Mouse (Mus musculus) cerebellum, adult 9-11 months (tissue): ENCODE data around the gene Minar1.

ENCODE experiments used
- DNase-seq: peaks from one replicate; pipeline ENCODE4 v3.0.0; 2022

Minar1 gene

GRCm38 (mm10) chr9:89623006-89623760 is at the start of gene Minar1:
TSS of gene Minar1 (minus strand) at chr9:89623125.
- DNase-seq, result peak; percentile 51

GRCm38 (mm10) chr9:89669878-89670277 is 47.0 kb upstream of the Minar1 start:
- no peak for DNase-seq

- DNase-seq, result no peak
These were observed 44.5 kb upstream of the Minar1 start for GRCm38 (mm10) chr9:89667306-89667942.

- no peak for DNase-seq
These were observed 28.0 kb upstream of the Minar1 start for GRCm38 (mm10) chr9:89650913-89651312.

- no peak for DNase-seq
These were observed 14.5 kb upstream of the Minar1 start for GRCm38 (mm10) chr9:89637453-89637852.

- peak; percentile 38 for DNase-seq
These were observed 474 bp downstream of the Minar1 start for GRCm38 (mm10) chr9:89622296-89623005.

- peak; percentile 82 for DNase-seq
These were observed 1.2 kb downstream of the Minar1 start for GRCm38 (mm10) chr9:89621750-89622149.

- no peak for DNase-seq
These were observed 2.6 kb downstream of the Minar1 start for GRCm38 (mm10) chr9:89620347-89620746.

GRCm38 (mm10) chr9:89616946-89617345 is 6.0 kb downstream of the Minar1 start:
- DNase-seq, result no peak

GRCm38 (mm10) chr9:89610592-89610991 is 12.3 kb downstream of the Minar1 start:
- no peak for DNase-seq

- DNase-seq, result no peak
These were observed 15.6 kb downstream of the Minar1 start for GRCm38 (mm10) chr9:89607321-89607720.

GRCm38 (mm10) chr9:89606256-89606655 is 16.7 kb downstream of the Minar1 start:
- DNase-seq, result peak; percentile 67

GRCm38 (mm10) chr9:89601891-89602290 is 21.0 kb downstream of the Minar1 start:
- peak; percentile 70 for DNase-seq

- peak; percentile 89 for DNase-seq
These were observed 22.2 kb downstream of the Minar1 start for GRCm38 (mm10) chr9:89600677-89601076.

- no peak for DNase-seq
These were observed 25.9 kb downstream of the Minar1 start for GRCm38 (mm10) chr9:89597071-89597470.

GRCm38 (mm10) chr9:89596392-89596791 is 26.5 kb downstream of the Minar1 start:
- no peak for DNase-seq

GRCm38 (mm10) chr9:89592391-89592790 is 30.5 kb downstream of the Minar1 start:
- DNase-seq, result no peak

GRCm38 (mm10) chr9:89578422-89578821 is 44.5 kb downstream of the Minar1 start:
- DNase-seq, result no peak

- DNase-seq, result no peak
These were observed 70.3 kb downstream of the Minar1 start for GRCm38 (mm10) chr9:89552663-89553062.
